Mouse (Mus musculus) mature B cell (primary cell): ENCODE results near the gene Esr2.
"Not testable (repeated sequence)": the region's sequence is repeated elsewhere in the genome, so short reads cannot be mapped to it uniquely, and the experiment has no call there.

ENCODE experiments used
- in situ Hi-C: fragments of 300-500 bp; cut with MboI; formaldehyde crosslinking; loops from 2 replicates; pipeline ENCODE4 v1.14.3; 2019

The Esr2 gene

DNA sequence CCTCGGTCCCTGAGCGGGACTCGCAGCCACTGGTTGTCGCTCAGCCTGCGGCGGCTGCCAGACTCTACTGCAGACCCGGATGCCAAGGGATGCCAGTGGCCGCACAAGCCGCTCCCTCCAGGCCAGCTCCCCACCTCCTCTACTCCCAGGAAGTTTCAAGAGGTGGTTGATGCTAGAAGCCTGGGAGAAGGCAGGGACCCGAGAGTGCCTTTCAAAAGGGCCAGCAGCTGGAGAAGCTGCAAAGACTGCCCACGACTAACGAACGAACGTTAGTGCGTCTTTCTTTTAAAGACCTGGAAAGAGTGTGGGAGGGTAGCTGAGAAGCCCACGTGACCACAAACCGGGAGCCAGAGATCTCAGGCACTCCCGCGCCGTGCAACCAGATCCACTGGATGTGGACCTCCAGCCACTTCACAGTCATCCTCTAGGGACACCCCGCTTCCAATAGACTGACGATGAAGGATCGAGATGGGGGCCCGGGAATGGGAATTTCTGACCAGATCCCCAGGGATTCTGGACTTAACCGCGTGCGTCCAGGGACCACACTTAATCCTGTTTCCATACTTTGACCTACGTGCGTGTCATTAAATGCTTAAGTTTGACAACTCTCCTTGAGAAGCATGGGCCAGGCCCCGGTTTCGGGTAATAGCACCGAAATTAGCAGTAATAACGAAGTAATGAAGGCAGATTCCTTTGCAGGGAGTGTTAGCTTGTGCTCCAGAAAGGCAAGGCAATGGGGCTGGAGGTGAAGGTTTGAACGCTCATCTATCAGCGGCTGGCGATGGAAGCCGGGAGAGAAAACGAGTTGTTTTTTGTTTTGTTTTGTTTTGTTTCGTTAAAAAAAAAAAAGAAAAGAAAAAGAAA, at the start of gene Esr2:
Gene Esr2, minus strand, starts transcription at position 260 of the 864 bp plus-strand sequence.
- in situ Hi-C loops, result loop anchor here (25.0 kb wide), 1 partner anchor 390 kb away; no protein-coding TSS in a partner anchor

GRCm38 (mm10) chr12:76222104-76222503, 45.0 kb upstream of the Esr2 start:
- in situ Hi-C loops, result not testable (repeated sequence)

DNA sequence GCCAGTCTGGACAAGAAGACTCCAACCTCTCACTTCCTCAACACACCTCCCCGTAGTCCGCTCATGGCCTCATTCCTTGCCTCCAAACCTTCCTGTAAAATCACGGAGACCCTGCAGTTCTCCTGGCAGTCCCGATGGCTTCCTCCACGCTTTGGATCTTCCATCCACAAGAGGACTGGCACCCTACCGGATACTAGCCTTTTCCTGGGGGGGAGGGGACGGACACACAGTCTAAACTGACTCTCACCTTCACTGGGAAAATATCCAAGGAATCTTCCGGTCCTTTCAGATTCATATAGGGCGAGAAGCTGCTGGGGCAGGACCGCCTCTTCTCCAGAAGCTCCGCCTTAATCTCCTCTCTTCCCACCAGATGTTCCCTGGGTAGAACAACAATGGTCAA, 39.7 kb upstream of the Esr2 start:
- in situ Hi-C loops, result no loop called here

DNA sequence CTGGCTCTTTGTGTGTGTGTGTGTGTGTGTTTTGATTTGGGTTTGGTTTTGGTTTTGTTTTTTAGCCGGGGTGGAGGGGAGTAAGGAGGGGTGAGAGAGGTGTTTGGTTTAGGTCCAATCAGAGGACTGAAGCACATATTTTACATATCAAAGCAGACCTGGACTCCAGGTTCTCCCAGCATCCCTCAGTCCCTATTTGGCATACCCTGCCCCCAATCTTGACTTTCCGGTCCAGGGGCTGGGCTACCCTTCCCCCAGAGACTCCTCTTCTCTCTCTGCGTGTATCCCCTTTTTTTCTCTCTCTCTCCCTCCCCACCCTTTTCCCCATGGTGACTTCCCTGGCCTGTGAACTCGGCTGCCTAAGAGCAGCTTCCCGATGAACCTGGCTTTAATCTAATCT, 38.1 kb upstream of the Esr2 start:
- in situ Hi-C loops, result no loop called here

DNA sequence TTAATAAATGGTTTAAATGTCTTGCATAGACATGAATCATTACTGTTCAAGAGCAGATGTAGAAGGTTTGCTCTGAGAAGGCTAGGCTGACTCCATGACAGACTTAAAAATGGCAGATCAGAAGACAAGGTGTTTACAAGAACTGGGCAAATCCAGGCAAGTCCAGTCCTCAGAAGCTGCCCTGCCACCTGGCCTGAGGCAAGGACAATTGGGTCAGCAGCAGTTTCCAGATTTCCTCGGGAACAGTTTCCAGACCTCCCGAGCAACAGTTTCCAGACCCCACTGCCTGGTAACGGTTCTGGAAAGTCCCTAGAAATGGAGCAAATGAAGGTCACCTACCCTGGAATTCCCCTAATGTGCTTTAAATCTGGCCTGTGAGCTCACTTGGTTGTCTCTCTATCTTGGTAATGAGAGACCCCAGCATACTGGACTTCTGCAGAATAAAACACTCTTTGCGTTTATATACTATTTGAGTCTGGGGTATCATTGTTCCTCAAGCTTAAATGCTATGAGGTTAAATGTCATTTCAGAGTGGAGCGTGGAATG, 32.4 kb upstream of the Esr2 start:
- in situ Hi-C loops, result no loop called here

DNA sequence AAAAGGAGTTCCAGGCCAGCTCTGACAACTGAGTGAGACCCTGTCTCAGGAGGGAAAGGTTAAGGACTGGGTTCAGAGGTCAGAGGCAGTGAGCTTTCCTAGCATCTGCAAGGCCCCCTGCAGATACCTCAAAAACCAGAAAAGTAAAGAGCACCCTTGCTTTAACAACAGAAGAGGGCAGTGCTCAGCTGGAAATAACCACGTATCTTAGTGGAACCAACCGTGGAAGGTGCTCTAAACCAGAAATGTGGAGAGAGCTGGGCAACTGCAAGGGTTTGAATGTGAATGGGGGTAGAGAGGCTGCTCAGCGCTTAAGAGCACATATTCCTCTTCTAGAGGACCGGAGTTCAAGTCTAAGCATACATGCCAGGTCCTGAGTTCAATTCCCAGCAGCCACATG, 23.3 kb upstream of the Esr2 start:
- in situ Hi-C loops, result no loop called here

GRCm38 (mm10) chr12:76197071-76197470, 20.0 kb upstream of the Esr2 start:
- in situ Hi-C loops, result loop anchor here (10.0 to 25.0 kb wide), 2 partner anchors 138 to 410 kb away; no protein-coding TSS in a partner anchor

- in situ Hi-C loops, result loop anchor here (10.0 to 25.0 kb wide), 2 partner anchors 138 to 409 kb away; no protein-coding TSS in a partner anchor
Measured at GRCm38 (mm10) chr12:76196709-76197054, 19.6 kb upstream of the Esr2 start.

GRCm38 (mm10) chr12:76195912-76196708, 19.1 kb upstream of the Esr2 start:
- in situ Hi-C loops, result loop anchor here (10.0 to 25.0 kb wide), 2 partner anchors 139 to 409 kb away; no protein-coding TSS in a partner anchor

DNA sequence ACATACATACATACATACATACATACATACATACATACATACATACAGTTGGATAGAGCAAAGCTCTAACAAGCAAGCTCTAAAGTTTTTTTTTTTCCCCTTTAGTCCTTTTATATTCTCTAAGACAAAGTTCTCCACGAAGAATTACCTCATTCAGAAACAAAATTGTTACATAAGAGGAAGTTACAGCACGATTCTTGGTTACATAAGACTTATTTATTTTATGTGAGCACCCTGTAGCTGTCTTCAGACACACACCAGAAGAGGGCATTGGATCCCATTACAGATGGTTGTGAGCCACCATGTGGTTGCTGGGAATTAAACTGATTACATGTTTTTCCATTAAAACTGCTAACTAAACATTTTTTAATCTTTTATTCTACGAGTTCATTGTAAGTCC, 17.5 kb upstream of the Esr2 start:
- in situ Hi-C loops, result loop anchor here (10.0 to 25.0 kb wide), 2 partner anchors 140 to 407 kb away; no protein-coding TSS in a partner anchor

GRCm38 (mm10) chr12:76190940-76191339, 13.9 kb upstream of the Esr2 start:
- in situ Hi-C loops, result loop anchor here (10.0 to 25.0 kb wide), 2 partner anchors 144 to 404 kb away; no protein-coding TSS in a partner anchor

DNA sequence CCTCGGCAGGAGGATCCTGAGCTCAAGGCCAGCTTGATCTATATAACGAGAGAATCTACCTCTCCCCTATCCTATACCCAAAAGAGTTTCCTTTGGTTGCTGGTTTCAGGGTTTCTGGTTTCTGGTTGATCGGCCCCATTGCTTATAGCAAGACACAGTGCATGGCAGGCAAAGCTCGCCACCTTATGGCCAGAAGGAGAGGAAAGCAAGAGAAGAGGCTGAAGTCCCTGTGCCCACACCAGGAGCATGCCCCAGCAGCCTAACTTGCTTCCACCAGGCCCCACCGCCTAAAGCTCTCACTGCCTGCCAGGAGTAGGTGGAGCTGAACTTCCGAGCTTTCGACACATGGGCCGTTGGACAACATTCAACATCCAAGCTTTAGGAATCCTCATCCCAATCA, 10.8 kb upstream of the Esr2 start:
- in situ Hi-C loops, result loop anchor here (25.0 kb wide), 1 partner anchor 401 kb away; no protein-coding TSS in a partner anchor

GRCm38 (mm10) chr12:76186473-76186872, 9.4 kb upstream of the Esr2 start:
- in situ Hi-C loops, result loop anchor here (25.0 kb wide), 1 partner anchor 399 kb away; no protein-coding TSS in a partner anchor

DNA sequence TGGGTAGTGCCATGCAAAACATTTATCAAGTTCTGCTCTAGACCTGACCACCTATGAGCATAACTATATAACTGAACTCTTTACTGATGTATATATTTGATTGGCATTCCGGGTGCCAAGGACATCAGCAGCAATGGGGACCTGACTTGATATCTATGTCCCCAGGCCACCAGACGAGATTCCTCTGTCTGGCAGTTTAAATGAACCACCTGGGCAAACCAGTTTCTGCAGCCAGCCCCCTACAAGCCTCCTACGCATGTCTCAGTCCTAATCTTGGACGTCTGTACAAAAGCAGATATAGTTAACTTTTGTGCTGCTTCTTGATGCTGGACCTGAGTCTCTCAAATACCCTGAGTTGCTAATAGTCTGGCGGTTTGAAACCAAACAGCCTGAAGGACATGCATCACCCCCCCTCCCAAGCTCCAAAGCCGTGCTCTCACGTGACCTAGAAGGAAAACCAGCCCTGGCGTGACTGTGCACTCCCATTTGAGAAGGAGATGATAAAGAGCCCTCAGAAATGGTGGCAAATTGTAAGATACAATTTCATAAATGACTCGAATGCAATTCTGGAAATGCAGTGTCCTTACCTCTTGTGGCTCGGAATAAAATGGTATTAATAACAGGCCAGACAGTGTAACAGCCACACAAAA, 8.2 kb upstream of the Esr2 start:
- in situ Hi-C loops, result loop anchor here (25.0 kb wide), 1 partner anchor 398 kb away; no protein-coding TSS in a partner anchor

DNA sequence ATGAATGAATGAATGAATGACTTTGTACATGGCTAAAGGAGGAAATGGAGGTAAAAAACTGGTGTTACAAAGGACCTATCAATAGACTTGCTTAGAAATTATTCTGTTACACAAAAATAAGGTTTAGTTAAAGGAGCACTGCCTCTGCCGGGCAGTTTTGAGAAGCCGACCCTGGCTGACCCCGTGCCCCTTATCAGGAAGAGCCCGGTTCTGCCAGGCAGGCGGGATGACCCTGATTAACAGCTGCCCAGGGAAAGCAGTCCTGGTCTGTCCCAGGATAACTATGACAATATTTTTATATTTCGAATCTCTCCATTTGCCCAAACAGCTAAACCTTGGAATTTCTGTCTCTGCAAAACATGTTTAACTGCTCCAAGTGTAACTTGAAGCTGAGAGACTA, 7.2 kb upstream of the Esr2 start:
- in situ Hi-C loops, result loop anchor here (25.0 kb wide), 1 partner anchor 397 kb away; no protein-coding TSS in a partner anchor

DNA sequence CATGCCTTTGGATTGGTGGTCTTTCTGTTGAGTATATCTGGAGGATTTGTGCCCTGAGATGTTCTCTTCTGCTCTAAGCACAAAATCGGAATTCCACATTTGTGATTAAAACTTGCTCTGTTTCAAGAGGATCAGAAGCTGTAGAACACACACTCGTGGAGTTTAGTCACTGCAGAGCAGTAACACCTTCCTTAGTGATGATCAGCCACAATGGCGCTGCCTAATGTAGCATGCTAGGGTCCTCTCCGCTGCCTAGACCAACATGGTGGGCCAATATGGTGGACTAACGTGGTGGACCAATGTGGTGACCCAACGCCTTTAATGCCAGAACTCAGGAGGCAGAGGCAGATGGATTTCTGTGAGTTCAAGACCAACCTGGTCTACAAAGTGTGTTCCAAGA, 5.8 kb upstream of the Esr2 start:
- in situ Hi-C loops, result loop anchor here (25.0 kb wide), 1 partner anchor 396 kb away; no protein-coding TSS in a partner anchor

DNA sequence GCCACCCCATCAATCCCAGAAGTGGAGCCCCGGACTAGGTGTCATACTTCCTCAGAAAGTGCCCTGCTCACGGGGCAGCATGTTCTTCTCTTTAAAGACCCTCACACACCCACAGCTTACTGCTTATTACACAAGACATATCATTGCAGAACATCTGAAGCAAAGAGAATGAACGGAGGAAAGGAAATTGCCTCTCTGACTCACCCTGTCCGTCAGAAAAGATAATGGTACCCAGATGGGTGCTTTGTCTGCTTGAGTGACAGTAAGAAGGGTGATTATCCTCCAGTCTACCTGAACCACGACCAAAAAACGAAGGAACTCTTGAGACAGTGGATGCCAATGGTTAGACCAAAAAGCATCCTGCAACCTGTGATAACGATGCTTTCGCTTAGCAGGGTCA, 4.4 kb upstream of the Esr2 start:
- in situ Hi-C loops, result loop anchor here (25.0 kb wide), 1 partner anchor 394 kb away; no protein-coding TSS in a partner anchor

GRCm38 (mm10) chr12:76180442-76180841, 3.4 kb upstream of the Esr2 start:
- in situ Hi-C loops, result loop anchor here (25.0 kb wide), 1 partner anchor 393 kb away; no protein-coding TSS in a partner anchor

DNA sequence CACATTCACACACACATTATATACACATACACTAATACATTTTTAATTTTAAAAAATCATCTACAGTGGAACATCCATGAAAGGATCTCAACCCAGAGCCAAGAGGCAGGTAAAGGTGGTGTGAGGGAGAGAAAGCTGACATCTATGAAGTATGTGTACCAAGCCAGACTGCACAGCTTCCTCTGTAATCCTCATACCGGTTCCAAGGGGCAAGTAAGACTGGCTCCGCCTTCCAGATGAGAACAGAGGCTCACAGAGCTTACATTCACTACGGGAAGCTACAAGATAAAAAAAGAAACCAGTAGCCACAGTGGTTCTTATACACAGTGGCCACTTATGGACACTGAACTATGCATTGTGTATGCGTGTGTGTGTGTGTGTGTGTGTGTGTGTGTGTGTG, 2.5 kb upstream of the Esr2 start:
- in situ Hi-C loops, result loop anchor here (25.0 kb wide), 1 partner anchor 392 kb away; no protein-coding TSS in a partner anchor

DNA sequence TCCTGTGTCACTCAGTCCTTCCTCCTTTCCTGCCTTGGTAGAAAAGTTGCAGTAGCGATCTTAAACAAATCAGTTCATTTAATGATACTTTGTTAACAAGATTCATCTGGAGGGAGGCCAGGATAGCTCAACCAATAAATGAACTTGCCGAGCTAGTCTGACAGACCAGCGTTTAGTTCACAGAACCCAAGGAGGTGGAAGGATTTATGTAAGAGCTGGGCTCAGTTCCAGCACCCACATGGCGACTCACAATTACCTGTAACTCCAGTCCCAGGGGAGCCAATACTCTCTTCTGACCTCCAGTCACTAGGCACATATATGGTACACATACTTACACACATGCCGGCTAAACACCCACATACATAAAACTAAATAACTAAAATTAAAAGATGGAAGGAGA, 2.0 kb upstream of the Esr2 start:
- in situ Hi-C loops, result loop anchor here (25.0 kb wide), 1 partner anchor 392 kb away; no protein-coding TSS in a partner anchor
